Comparison of ENCODE assay signal across 9 mouse cellular contexts in the genomic region with DNA sequence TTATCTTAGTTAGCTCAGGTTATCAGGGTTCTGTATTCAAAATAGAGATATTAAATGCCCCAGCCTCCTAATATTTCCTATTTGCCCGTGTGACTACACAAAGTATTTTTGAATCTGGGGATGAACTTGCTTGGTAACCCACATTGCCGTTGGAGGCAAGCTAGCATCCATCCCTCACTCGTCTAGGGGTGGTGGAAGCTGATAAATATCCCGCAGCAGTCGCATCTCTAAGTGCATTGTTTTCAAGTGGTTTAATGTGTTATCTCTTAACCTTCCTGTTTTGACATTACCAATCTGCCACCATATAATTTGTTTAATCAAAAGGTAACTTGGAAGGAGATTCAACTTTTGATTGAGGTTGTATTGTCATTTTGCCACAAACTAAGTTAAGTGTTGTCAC. TPM values are rescaled to one million over a fixed set of nuclear protein-coding genes. Genes with fewer than 3 reads are reported as not detected.
DNase-seq lines count a peak whose midpoint lies in the region; ATAC-seq and TF ChIP-seq lines count a peak whose summit lies in the region.
"Had no signal": no experiment of that assay in that cellular context is flagged by ENCODE, and none has a peak within 500 bp of the region (broad histone marks: within the 10 kb centered on the region; RNA-seq: fewer than 3 reads in every experiment).

No protein-coding gene starts in this region.

- no peak for DNase-seq in heart, embryonic 10.5 days (ENCODE audit: low spot score)
- DNase-seq in heart, adult 9 months (ENCODE audit: low spot score in 2 of 2): no peak
- no peak for DNase-seq in forebrain, postnatal 0 days
- DNase-seq in liver, postnatal 0 days: no peak
- DNase-seq in spleen, postnatal 4 days (ENCODE audit: low spot score in 2 of 2): no peak
- DNase-seq in cerebellum, adult 11 months: no peak

- WGBS in heart, embryonic 10.5 days: 0% methylated on average over 5 of the region's 5 CpGs
- WGBS in forebrain, postnatal 0 days: under 1% methylated on average over 5 of the region's 5 CpGs
- 2% methylated on average over 5 of the region's 5 CpGs for WGBS in liver, postnatal 0 days (ENCODE audit: insufficient replicate concordance)

- H3K36me3 ChIP-seq in heart, embryonic 10.5 days: no peaks in the 10 kb centered on the region
- peaks cover 5% of the 10 kb centered on the region; the same call in 1 of the 2 replicates for H3K36me3 ChIP-seq in E14TG2a.4 (ENCODE audit: insufficient read depth, low read length)
- no peaks in the 10 kb centered on the region for H3K36me3 ChIP-seq in forebrain, postnatal 0 days (ENCODE audit: insufficient read depth)
- no peaks in the 10 kb centered on the region for H3K36me3 ChIP-seq in liver, postnatal 0 days (replicated peaks; ENCODE audit: insufficient read depth, low read length)

- peaks cover 27% of the 10 kb centered on the region for H3K4me1 ChIP-seq in heart, embryonic 10.5 days
- H3K4me1 ChIP-seq in E14TG2a.4 (replicated peaks; ENCODE audit: low read depth, low read length): peaks cover 63% of the 10 kb centered on the region
- peaks cover 22% of the 10 kb centered on the region; the same call in 1 of the 2 replicates for H3K4me1 ChIP-seq in forebrain, postnatal 0 days (ENCODE audit: insufficient read depth)
- peaks cover 19% of the 10 kb centered on the region for H3K4me1 ChIP-seq in liver, postnatal 0 days (ENCODE audit: insufficient read depth)

- no peak for TF ChIP-seq CTCF in E14TG2a.4 (conservative IDR thresholded peaks at IDR 0.05; ENCODE audit: low read length)
- no peak for TF ChIP-seq CTCF in forebrain, postnatal 0 days (IDR thresholded peaks at IDR 0.05; ENCODE audit: low read depth)
- no peak for TF ChIP-seq CTCF in liver, postnatal 0 days (IDR thresholded peaks at IDR 0.05; ENCODE audit: low read depth)

- no peak for ATAC-seq in forebrain, postnatal 0 days
- ATAC-seq in liver, postnatal 0 days: no peak
- no peak for ATAC-seq in erythroid progenitor cell, adult 5-6 weeks (replicated peaks; ENCODE audit: low FRiP score, poor library complexity, severe bottlenecking)
- ATAC-seq: Patski had no signal

- peak overlapping the region; percentile 99 for H3K27ac ChIP-seq in heart, embryonic 10.5 days
- peak overlapping the region; percentile 100; the same call in 1 of the 2 replicates for H3K27ac ChIP-seq in forebrain, postnatal 0 days (ENCODE audit: low read depth, low read length)
- H3K27ac ChIP-seq in liver, postnatal 0 days (ENCODE audit: low read depth): no peak overlapping the region; the same call in 1 of the 2 replicates

- H3K27me3 ChIP-seq in heart, embryonic 10.5 days (ENCODE audit: insufficient read depth, poor library complexity, severe bottlenecking): no peaks in the 10 kb centered on the region
- H3K27me3 ChIP-seq in E14TG2a.4 (ENCODE audit: insufficient read depth, low read length): no peaks in the 10 kb centered on the region
- H3K27me3 ChIP-seq in forebrain, postnatal 0 days (ENCODE audit: insufficient read depth, low read length): no peaks in the 10 kb centered on the region
- no peaks in the 10 kb centered on the region for H3K27me3 ChIP-seq in liver, postnatal 0 days (ENCODE audit: insufficient read depth, low read length)
- H3K27me3 ChIP-seq: Patski had no signal

- no peaks in the 10 kb centered on the region for H3K9me3 ChIP-seq in heart, embryonic 10.5 days
- H3K9me3 ChIP-seq in E14TG2a.4 (ENCODE audit: low read length): no peaks in the 10 kb centered on the region
- H3K9me3 ChIP-seq in forebrain, postnatal 0 days (ENCODE audit: low read length): no peaks in the 10 kb centered on the region
- H3K9me3 ChIP-seq in liver, postnatal 0 days (ENCODE audit: low read length): no peaks in the 10 kb centered on the region

- H3K9ac ChIP-seq in forebrain, postnatal 0 days: peak overlapping the region; percentile 98
- peak overlapping the region; percentile 94 for H3K9ac ChIP-seq in liver, postnatal 0 days (replicated peaks)

- H3K4me2 ChIP-seq in forebrain, postnatal 0 days (ENCODE audit: low read depth): peak overlapping the region; percentile 75
- H3K4me2 ChIP-seq in liver, postnatal 0 days (ENCODE audit: low read depth, low read length): peak overlapping the region; percentile 96

- peak overlapping the region; percentile 93 for H3K4me3 ChIP-seq in heart, embryonic 10.5 days
- peak overlapping the region; percentile 98 for H3K4me3 ChIP-seq in E14TG2a.4 (replicated peaks; ENCODE audit: low read length)
- peak overlapping the region; percentile 99 for H3K4me3 ChIP-seq in forebrain, postnatal 0 days (ENCODE audit: low read depth, low read length)
- peak overlapping the region; percentile 90 for H3K4me3 ChIP-seq in liver, postnatal 0 days (ENCODE audit: low read depth, low read length)

- no peak for TF ChIP-seq EP300 in liver, postnatal 0 days (IDR thresholded peaks at IDR 0.05; ENCODE audit: low read depth)

RNA-seq across cellular contexts. Expression of a gene that starts 2.2 kb away (rescaled TPM):
- 39.3 and 47.8 TPM in 2 replicates for polyA plus RNA-seq in heart, embryonic 10.5 days (2016; fragmentation: Nextera tagmentation; extraction: Ambion mirVana)
- total RNA-seq in forebrain, postnatal 0 days (2014; rRNA removed): 97.8 and 132 TPM in 2 replicates
- 86.1 and 141 TPM in 2 replicates for polyA plus RNA-seq in forebrain, postnatal 0 days (2015; fragmentation: Nextera tagmentation; extraction: Ambion mirVana)
- polyA plus RNA-seq in liver, postnatal 0 days (2015; fragmentation: Nextera tagmentation; extraction: Ambion mirVana): 9.9 and 10.8 TPM in 2 replicates
- 55.3 and 62.7 TPM in 2 replicates for total RNA-seq in erythroid progenitor cell, adult 5-6 weeks (2015; ENCODE audit: low replicate concordance)
- 55.7 and 62.5 TPM in 2 replicates for total RNA-seq in erythroid progenitor cell, adult 5-6 weeks (2017; ENCODE audit: low replicate concordance)
